ENCODE assay signal across 7 mouse cellular contexts in genomic region chr7:143757027-143757390, GRCm38 (mm10). TPM values are rescaled to one million over a fixed set of nuclear protein-coding genes. Genes with fewer than 3 reads are reported as not detected.
A peak's percentile ranks its signal among the peaks of the same experiment; 100 is the strongest.
DNase-seq lines count a peak whose midpoint lies in the region; ATAC-seq and TF ChIP-seq lines count a peak whose summit lies in the region.

No protein-coding gene starts in this region.

- under 1% methylated on average over 15 of the region's 15 CpGs for WGBS in hindbrain, postnatal 0 days
- 1% methylated on average over 15 of the region's 15 CpGs for WGBS in small intestine, adult 2 months

- H3K36me3 ChIP-seq in hindbrain, postnatal 0 days (ENCODE audit: insufficient read depth, low read length) = no peaks in the 10 kb centered on the region
- H3K36me3 ChIP-seq in small intestine, adult 2 months (ENCODE audit: control insufficient read depth, insufficient read depth, low read length) = no peaks in the 10 kb centered on the region

- H3K4me1 ChIP-seq in hindbrain, postnatal 0 days (ENCODE audit: insufficient read depth, low read length) = peaks cover 11% of the 10 kb centered on the region
- H3K4me1 ChIP-seq in small intestine, adult 2 months (ENCODE audit: control insufficient read depth, insufficient read depth, insufficient read length, low read length) = peaks cover 13% of the 10 kb centered on the region

- peak overlapping the region; percentile 53; the same call in 1 of the 2 replicates for H3K27ac ChIP-seq in gastrocnemius, adult 2 months
- H3K27ac ChIP-seq in hindbrain, postnatal 0 days = no peak overlapping the region
- H3K27ac ChIP-seq in small intestine, adult 2 months (ENCODE audit: insufficient read depth, low read depth, low read length) = no peak overlapping the region

- H3K4me2 ChIP-seq in hindbrain, postnatal 0 days (ENCODE audit: low read depth, low read length) = peak overlapping the region; percentile 80

- DNase-seq in ZHBTc4 (ENCODE audit: low read depth, low spot score) = peak; percentile 86
- DNase-seq in cerebellum, postnatal 14 days = peak; percentile 67 to 73
- peak; percentile 89 for DNase-seq in gastrocnemius, adult 2 months
- peak; percentile 88 for DNase-seq in hindbrain, postnatal 0 days (ENCODE audit: low spot score)
- DNase-seq in left cerebral cortex, postnatal 25 days (ENCODE audit: low spot score in 2 of 2) = peak; percentile 63 to 81
- peak; percentile 71 for DNase-seq in mesoderm, embryonic 11.5 days (ENCODE audit: low read depth, low spot score)

- H3K9ac ChIP-seq in hindbrain, postnatal 0 days (replicated peaks; ENCODE audit: low read length) = peak overlapping the region; percentile 28; the same call in 1 of the 2 replicates

- peak; percentile 91 for ATAC-seq in hindbrain, postnatal 0 days

- H3K4me3 ChIP-seq in gastrocnemius, adult 2 months = peak overlapping the region; percentile 68
- peak overlapping the region; percentile 32 for H3K4me3 ChIP-seq in hindbrain, postnatal 0 days (ENCODE audit: low read length)
- H3K4me3 ChIP-seq in small intestine, adult 2 months (ENCODE audit: low read depth, low read length) = peak overlapping the region; percentile 68

- intact Hi-C loops in gastrocnemius, adult 2 months (cut with DNase I) = no loop called here
- intact Hi-C loops in left cerebral cortex, postnatal 25 days (cut with DNase I) = loop anchor here (10.0 kb wide), 1 partner anchor 682 kb away; no protein-coding TSS in a partner anchor

- peak; percentile 38; the same call in 1 of the 2 replicates for TF ChIP-seq POLR2A in small intestine, adult 2 months (IDR thresholded peaks at IDR 0.05; ENCODE audit: low read depth, low read length)

- H3K9me3 ChIP-seq in hindbrain, postnatal 0 days (ENCODE audit: low read length) = no peaks in the 10 kb centered on the region

- 0 out of 2 replicates have a peak, but pooled peaks cover 15% of the 10 kb centered on the region for H3K27me3 ChIP-seq in hindbrain, postnatal 0 days (ENCODE audit: insufficient read depth, low read length)
- H3K27me3 ChIP-seq in small intestine, adult 2 months (ENCODE audit: control insufficient read depth, insufficient read depth, low read length) = no peaks in the 10 kb centered on the region

- peak; percentile 15; the same call in 1 of the 2 replicates for TF ChIP-seq CTCF in gastrocnemius, adult 2 months (IDR thresholded peaks at IDR 0.05)
- peak; percentile 47 for TF ChIP-seq CTCF in hindbrain, postnatal 0 days (IDR thresholded peaks at IDR 0.05; ENCODE audit: low read depth)
- TF ChIP-seq CTCF in small intestine, adult 2 months (IDR thresholded peaks at IDR 0.05; ENCODE audit: extremely low read depth, insufficient read length, insufficient replicate concordance, low read depth, low read length) = 0 out of 2 replicates have a peak, but pooled peaks have one; percentile 4

RNA-seq across cellular contexts. Expression of gene Osbpl5, which starts 0.2 kb away (rescaled TPM):
- total RNA-seq in gastrocnemius, adult 2 months (2021) = 10 to 100 TPM; 12.7 to 18.4 TPM
- 52.8 and 59.9 TPM in 2 replicates for total RNA-seq in hindbrain, postnatal 0 days (2014; rRNA removed)
- polyA plus RNA-seq in hindbrain, postnatal 0 days (2015; fragmentation: Nextera tagmentation; extraction: Ambion mirVana) = 24.2 and 27.6 TPM in 2 replicates
- 10 to 100 TPM; 28.7 to 36.8 TPM for total RNA-seq in left cerebral cortex, postnatal 25 days (2021)
- 15.9 and 23.1 TPM in 2 replicates for polyA plus RNA-seq in small intestine, adult 2 months (2012; rRNA removed)

RNA-seq across cellular contexts. Expression of gene Mrgprg, which starts 9.8 kb away (rescaled TPM):
- 1 to 10 TPM in 1 of 2 experiments, under 1 TPM in 1; 0.26 to 1.3 TPM for total RNA-seq in gastrocnemius, adult 2 months (2021)
- total RNA-seq in hindbrain, postnatal 0 days (2014; rRNA removed) = not detected in 2 replicates
- polyA plus RNA-seq in hindbrain, postnatal 0 days (2015; fragmentation: Nextera tagmentation; extraction: Ambion mirVana) = not detected in 2 replicates
- total RNA-seq in left cerebral cortex, postnatal 25 days (2021) = not detected
- polyA plus RNA-seq in small intestine, adult 2 months (2012; rRNA removed) = 0.27 TPM in 1 of 2 replicates, not detected in the other

RNA-seq across cellular contexts. Expression of gene Mrgpre, which starts 27.3 kb away (rescaled TPM):
- under 1 TPM; 0.43 to 0.84 TPM for total RNA-seq in gastrocnemius, adult 2 months (2021)
- total RNA-seq in hindbrain, postnatal 0 days (2014; rRNA removed) = 8.5 and 10.9 TPM in 2 replicates
- 4.8 and 6.8 TPM in 2 replicates for polyA plus RNA-seq in hindbrain, postnatal 0 days (2015; fragmentation: Nextera tagmentation; extraction: Ambion mirVana)
- 1 to 10 TPM; 7.1 to 7.6 TPM for total RNA-seq in left cerebral cortex, postnatal 25 days (2021)
- 1.6 and 3.6 TPM in 2 replicates for polyA plus RNA-seq in small intestine, adult 2 months (2012; rRNA removed)
